Mouse (Mus musculus) CH12.LX (cell line): ENCODE data around the gene Erfe.

ENCODE experiments used
- RAD21 ChIP-seq: IDR thresholded peaks from 2 replicates; pipeline ENCODE4 v1.6.1; 2011; ENCODE audit warnings: low read depth, mild to moderate bottlenecking, low read length, improper control_type of control experiment, moderate library complexity
- RCOR1 ChIP-seq: conservative IDR thresholded peaks from 2 replicates; pipeline ENCODE4 v1.6.1; 2012; ENCODE audit warnings: low read depth, mild to moderate bottlenecking, inconsistent platforms, low read length, improper control_type of control experiment

- TF ChIP-seq RAD21 = no peak
- no peak for TF ChIP-seq RCOR1
Observed at GRCm38 (mm10) chr1:91414903-91415302, 48.7 kb downstream of the Erfe start.
